Mouse (Mus musculus) stomach, postnatal 0 days (tissue): ENCODE results near the gene 4931428F04Rik.

Source experiments
- CTCF ChIP-seq: IDR thresholded peaks from 2 replicates; pipeline ENCODE4 v1.5.1; 2016; ENCODE audit warnings: antibody characterized with exemption, low read depth, mild to moderate bottlenecking, moderate library complexity
- EP300 ChIP-seq: optimal IDR thresholded peaks from 2 replicates; pipeline ENCODE3; 2016; ENCODE audit warnings: antibody characterized with exemption

DNA sequence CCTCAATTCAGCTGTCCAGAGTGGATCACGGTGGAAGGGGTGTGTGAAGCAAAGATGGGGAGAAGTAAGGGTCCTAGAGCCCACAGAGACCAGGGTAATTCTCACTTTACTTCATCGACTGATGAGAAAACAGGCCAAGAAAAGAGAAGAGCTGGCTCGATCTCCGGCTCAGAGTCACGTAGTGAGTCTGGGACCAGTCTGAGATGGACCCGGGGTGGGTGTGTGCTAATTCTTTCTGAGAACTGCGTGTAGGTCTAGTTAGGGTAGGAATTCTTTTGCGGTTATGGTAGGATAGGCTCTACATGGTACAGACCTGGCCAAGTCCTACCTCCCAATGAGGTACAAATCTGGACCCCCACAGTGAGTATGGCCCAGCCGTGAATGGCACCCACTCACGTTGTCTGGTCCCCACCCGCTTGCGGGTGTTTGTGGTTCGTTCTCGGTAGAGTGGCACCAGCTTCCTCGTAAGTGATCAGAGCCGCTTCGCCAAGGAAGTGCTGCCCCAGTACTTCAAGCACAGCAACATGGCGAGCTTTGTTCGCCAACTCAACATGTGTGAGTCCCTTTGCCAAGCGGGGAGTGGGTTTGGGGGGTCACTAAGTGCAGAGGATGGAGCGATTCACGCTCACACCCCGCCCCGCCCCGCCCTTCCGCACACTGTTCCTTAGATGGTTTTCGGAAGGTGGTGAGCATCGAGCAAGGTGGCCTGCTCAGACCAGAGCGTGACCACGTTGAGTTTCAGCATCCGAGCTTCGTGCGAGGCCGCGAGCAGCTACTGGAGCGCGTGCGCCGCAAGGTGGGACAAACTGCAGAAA lies 19.4 kb downstream of the 4931428F04Rik start:
- TF ChIP-seq CTCF (no peak), EP300 (no peak)
